Mouse (Mus musculus) common myeloid progenitor, adult 5-6 weeks (primary cell): Measurements from ENCODE around the gene Svs3a. TPM values are rescaled to one million over a fixed set of nuclear protein-coding genes. Genes with fewer than 3 reads are reported as not detected.
"Not testable (repeated sequence)": the region's sequence is repeated elsewhere in the genome, so short reads cannot be mapped to it uniquely, and the experiment has no call there.

Experiments
- ATAC-seq: replicated peaks from 2 replicates; pipeline ENCODE4 v1.8.0; 2016; ENCODE audit warnings: low read depth, mild to moderate bottlenecking, moderate TSS enrichment, inconsistent platforms; ENCODE audit not compliant: poor library complexity, severe bottlenecking
- total RNA-seq: library from RNA; stranded (forward); fragments of 200-1000, 187-1606 nt; gene quantifications from 2 replicates; pipeline ENCODE4 v1.2.3, GENCODE M21; 2017

The Svs3a gene
- total RNA-seq, result not detected in 2 replicates

DNA sequence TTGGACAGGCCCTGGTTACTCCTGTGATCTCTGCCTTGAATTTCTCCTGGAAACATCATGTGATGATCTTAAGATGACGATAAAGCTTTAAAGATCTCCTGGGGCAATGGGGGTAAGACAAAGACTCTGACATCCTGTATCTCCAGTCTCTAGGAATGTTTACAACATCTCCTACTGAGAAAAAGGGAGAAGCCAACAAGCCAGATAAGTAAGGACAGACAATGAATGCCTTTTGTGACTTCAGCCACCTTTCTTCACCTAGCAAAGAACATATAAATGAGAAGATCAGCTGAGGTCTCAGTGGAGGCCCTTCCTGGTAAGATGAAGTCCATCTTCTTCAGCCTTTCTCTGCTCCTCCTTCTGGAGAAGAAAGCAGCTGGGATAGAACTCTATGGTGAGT, at the start of gene Svs3a:
Gene Svs3a (plus strand): TSS at position 301 of the 400 bp plus-strand sequence.
- ATAC-seq, result not testable (repeated sequence)

DNA sequence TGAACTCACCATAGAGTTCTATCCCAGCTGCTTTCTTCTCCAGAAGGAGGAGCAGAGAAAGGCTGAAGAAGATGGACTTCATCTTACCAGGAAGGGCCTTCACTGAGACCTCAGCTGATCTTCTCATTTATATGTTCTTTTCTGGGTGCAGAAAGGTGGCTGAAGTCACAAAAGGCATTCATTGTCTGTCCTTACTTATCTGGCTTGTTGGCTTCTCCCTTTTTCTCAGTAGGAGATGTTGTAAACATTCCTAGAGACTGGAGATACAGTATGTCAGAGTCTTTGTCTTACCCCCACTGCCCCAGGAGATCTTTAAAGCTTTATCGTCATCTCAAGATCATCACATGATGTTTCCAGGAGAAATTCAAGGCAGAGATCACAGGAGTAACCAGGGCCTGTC, 32.5 kb upstream of the Svs3a start, which contains the start of gene Svs3b:
Gene Svs3b (minus strand): TSS at position 101 of the 400 bp plus-strand sequence.
- ATAC-seq, result not testable (repeated sequence)

DNA sequence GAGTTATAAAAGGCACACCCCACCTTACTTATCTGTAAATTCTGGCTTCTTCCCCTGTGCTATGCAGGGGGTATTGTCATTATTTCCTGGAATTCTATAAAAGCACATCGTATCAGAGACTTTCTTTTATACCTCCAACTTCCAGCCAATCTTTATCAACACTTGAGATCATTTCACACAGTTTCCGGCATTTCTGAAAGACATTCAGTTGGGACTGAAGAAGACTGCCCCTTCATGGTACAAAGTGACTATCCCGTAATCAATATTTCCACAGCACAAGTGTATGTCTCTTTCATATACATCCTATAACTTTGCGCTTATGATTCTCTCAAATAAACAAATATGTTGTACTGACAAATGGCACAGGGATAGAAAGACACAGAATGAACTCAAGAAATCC, 10.7 kb upstream of the Svs3a start, which contains the start of gene Svs4:
Gene Svs4 (minus strand): TSS at position 101 of the 400 bp plus-strand sequence.
- no peak for ATAC-seq

DNA sequence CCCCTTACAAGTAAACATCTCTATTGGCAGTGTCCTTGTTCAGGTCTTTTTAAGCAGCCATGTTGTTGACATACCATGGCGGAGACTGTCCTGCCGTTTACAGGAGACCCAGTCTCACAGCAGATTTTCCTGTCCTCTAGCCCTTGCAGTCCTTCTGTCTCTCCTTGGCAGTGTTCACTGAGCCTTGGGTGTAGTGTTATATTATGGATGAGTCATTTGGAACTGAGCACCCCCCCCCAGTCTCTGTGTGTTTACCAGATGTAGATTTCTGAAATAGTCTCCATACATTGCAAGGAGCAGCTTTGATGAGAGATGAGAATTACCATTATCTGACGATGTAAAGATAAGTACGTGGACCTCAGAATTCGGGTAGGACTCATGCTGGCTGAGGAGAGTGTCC, 23.5 kb downstream of the Svs3a start:
- ATAC-seq, result no peak

DNA sequence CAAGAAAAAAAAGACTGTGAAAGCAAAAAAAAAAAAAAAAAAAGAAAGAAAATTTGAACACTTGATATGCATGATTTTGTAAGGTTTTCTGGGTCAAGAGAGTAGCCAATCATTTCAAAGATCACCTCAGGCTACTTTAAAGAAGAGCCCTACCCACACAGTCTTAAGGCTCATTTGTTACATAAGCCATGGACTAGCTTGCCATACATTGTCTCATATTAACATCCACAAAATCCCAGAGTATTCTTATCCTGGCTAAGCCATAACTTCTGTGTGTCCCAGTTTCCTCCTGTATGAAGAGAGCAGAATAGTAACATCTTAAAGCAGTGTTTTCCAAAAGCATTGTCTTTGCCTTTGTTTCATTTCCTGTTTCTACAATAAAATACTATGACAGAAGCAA, 26.4 kb downstream of the Svs3a start:
- not testable (repeated sequence) for ATAC-seq

DNA sequence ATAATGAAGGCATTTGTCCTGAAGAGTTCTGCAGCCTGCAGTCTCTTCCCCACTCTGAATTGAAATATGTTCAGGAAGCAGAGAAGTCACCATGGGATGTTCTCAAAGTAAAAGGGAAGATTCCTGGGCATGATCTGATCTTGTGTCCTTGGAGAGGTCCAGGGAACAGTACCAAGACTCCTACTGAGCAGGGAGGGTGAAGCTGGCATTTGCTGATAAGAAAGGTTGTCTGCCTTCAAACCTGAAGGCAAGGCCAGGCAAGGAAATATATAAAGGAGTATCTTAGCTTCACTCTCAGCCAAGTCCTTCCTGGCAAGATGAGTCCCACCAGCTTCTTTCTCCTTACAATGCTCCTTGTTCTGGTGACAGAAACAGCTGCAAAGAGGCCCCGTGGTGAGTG, 27.4 kb downstream of the Svs3a start, which contains the start of gene Svs6:
Gene Svs6 (plus strand): TSS at position 301 of the 400 bp plus-strand sequence.
- ATAC-seq, result not testable (repeated sequence)

DNA sequence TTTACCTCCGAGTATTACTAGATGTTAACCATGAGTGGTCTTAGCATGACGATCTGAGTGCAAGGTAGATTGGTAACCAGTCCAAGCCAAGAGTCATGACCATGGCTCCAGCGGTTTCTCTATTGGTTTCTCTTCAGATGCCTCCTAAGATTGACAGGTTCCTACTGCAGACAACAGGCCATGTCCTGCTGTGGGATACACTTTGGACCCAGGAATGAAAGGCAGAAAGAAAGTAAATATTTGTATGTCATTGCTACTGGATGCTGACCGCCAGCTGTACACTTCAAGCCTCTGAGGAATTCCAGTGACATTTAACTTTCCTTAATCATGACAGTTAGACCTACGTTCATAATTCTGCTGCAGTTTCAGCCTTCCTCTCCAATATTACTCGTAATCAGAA, 31.9 kb downstream of the Svs3a start:
- ATAC-seq, result no peak

DNA sequence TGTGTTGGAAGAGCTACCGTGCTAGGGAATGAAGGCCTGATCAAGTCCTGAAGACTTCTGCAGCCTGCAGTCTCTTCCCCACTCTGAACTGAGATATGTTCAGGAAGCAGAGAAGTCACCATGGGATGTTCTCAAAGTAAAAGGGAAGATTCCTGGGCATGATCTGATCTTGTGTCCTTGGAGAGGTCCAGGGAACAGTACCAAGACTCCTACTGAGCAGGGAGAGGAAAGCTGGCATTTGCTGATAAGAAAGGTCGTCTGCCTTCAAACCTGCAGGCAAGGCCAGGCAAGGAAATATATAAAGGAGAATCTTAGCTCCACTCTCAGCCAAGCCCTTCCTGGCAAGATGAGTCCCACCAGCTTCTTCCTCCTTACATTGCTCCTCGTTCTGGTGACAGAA, 43.4 kb downstream of the Svs3a start, which contains the start of gene Svs5:
Gene Svs5 (plus strand): TSS at position 301 of the 400 bp plus-strand sequence.
- ATAC-seq, result not testable (repeated sequence)

Other genes starting within 250 kb of the Svs3a start
- 132 and 208 TPM in 2 replicates for gene Stk4, start 218.9 kb upstream of the Svs3a start, total RNA-seq
- 35.7 and 40.4 TPM in 2 replicates for gene Tomm34, start 218.1 kb upstream of the Svs3a start, total RNA-seq
- gene Kcns1, start 118.2 kb upstream of the Svs3a start, total RNA-seq, result 0.59 TPM in 1 of 2 replicates, not detected in the other
- not detected in 2 replicates for gene Wfdc5, start 106.5 kb upstream of the Svs3a start, total RNA-seq
- not detected in 2 replicates for gene Wfdc12, start 98.7 kb upstream of the Svs3a start, total RNA-seq
- gene Wfdc15a, start 89.1 kb upstream of the Svs3a start, total RNA-seq, result not detected in 2 replicates
- not detected in 2 replicates for gene Wfdc15b, start 67.6 kb upstream of the Svs3a start, total RNA-seq
- not detected in 2 replicates for gene Svs2, start 50.8 kb upstream of the Svs3a start, total RNA-seq
- not detected in 2 replicates for gene Svs3b, start 32.6 kb upstream of the Svs3a start, total RNA-seq
- gene Svs4, start 10.8 kb upstream of the Svs3a start, total RNA-seq, result not detected in 2 replicates
- gene Svs6, start 27.5 kb downstream of the Svs3a start, total RNA-seq, result not detected in 2 replicates
- not detected in 2 replicates for gene Svs5, start 43.5 kb downstream of the Svs3a start, total RNA-seq
- 10.1 and 10.4 TPM in 2 replicates for gene Slpi, start 99.8 kb downstream of the Svs3a start, total RNA-seq
- gene Rbpjl, start 113.9 kb downstream of the Svs3a start, total RNA-seq, result not detected in 2 replicates
- gene Matn4, start 115.9 kb downstream of the Svs3a start, total RNA-seq, result not detected in 2 replicates
- gene Sdc4, start 154.6 kb downstream of the Svs3a start, total RNA-seq, result 0.05 TPM in 1 of 2 replicates, not detected in the other
- gene Sys1, start 167.7 kb downstream of the Svs3a start, total RNA-seq, result 8.9 and 13.4 TPM in 2 replicates
- 0.46 TPM in 1 of 2 replicates, not detected in the other for gene Gm20458, start 171.7 kb downstream of the Svs3a start, total RNA-seq
- gene Trp53tg5, start 184.5 kb downstream of the Svs3a start, total RNA-seq, result not detected in 2 replicates
- 0.18 TPM in 1 of 2 replicates, not detected in the other for gene Dbndd2, start 196.8 kb downstream of the Svs3a start, total RNA-seq
- 30.6 and 33.2 TPM in 2 replicates for gene Pigt, start 208.3 kb downstream of the Svs3a start, total RNA-seq